Mouse (Mus musculus): ENCODE results near the gene Fh1.

Fh1 gene

DNA sequence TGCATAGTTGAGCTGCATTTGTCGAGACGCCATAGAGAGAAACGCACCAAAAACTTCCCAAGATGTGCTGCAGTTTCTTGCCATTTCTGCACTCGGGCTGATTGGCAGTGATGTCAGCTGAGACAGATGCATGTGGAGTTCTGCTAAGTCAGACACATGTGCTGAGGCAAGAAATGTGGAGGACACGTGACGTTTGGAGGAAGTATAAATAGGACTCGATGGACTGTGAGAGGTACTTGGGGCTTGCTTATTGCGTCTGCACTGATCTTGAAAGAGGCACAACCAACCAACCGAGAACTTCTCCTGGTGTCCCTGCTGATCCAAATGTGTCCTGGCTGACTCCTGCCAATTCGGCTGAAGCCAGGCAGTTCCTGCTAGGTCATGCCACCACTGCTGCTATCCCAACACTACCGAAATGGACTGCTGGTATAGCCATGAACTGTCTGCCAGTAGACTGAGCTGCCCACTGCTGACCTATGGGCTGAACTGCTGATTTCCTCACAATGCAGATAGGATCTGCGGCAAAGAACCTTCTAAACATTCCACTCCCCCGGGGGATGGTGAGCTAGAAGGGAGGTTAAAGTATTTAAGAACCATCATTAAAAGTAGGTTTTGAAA, 5.5 kb downstream of the Fh1 start, which contains the start of gene Kmo:
TSS of gene Kmo (plus strand) at position 568 of the 618 bp plus-strand sequence.
- DNase-seq, result no peak

DNA sequence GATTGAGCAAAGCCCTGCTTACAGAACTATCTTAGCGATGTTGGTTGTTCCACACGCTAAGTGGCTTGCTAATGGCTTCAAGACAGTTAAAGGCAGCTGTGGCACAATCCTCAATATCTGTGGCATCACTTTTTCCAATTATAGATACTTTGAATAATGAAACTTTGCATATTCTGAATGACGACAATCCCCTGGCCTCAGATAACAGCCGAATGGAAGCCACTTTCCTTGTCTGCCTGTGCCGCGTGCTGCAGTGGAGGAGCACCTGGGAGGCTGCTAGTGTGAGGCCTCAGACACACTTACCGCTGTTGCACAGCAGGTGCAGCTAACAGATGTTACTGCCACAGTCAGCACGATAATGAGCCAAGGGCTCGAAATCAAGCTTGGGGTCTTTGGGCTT, 10.4 kb downstream of the Fh1 start:
- DNase-seq, result no peak

DNA sequence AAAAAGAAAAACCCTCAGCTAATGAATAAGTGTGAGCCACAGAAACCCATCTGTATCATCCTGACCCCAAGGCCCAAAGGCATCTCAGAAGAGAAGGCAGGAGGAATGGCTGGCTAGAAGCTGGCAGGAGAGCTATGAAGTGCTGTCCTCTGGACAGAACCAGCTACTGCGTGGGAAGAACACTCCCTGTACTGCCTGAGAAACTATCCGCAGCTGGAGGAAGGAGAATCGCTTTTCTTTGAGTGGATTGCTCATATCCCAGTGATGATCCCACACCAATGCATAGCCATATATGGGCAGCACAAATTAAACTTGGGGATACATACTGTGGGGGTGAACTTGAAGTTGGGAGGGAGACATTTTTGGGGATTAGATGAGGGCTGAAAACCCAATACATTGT, 16.7 kb downstream of the Fh1 start:
- DNase-seq, result no peak

DNA sequence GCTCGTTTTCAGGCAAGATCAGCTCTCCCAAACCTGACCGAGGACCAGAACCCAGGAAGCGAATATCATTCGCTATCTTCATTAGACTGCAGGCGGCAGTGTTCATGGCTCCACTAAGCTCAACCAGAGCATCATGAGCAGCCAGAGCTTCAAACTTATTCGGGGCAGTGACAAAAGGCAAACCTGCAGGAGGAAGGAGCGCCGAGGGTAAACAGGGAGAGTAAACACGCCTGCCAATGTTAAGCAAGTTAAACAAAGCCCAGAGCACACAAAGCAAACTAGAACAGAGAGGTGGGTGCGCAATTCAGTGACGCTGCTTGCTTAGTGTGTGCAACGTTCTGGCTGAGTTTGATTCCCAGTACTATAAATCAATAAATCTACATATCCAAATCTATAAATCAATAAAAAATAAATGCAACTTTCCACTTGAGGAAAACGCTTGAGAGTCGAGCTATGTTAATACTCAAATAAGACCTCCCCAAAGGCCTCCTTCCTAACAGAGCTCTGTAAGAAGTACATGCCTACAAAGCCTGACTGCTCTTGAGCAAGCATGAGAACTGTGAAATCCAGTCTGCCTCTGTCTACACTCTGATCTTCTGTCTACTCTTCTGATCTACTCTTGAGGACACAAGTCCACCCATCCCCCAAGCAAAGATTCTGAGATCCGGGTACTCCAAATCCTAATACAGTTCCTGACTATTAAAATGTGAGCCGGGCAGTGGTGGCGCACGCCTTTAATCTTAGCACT, 17.4 kb downstream of the Fh1 start:
- no peak for DNase-seq

GRCm38 (mm10) chr1:175607308-175607707, 18.1 kb downstream of the Fh1 start:
- no peak for DNase-seq

- DNase-seq, result no peak
Observed at GRCm38 (mm10) chr1:175603390-175603789, 22.0 kb downstream of the Fh1 start.

- DNase-seq, result no peak
Observed at GRCm38 (mm10) chr1:175602231-175602630, 23.2 kb downstream of the Fh1 start.

DNA sequence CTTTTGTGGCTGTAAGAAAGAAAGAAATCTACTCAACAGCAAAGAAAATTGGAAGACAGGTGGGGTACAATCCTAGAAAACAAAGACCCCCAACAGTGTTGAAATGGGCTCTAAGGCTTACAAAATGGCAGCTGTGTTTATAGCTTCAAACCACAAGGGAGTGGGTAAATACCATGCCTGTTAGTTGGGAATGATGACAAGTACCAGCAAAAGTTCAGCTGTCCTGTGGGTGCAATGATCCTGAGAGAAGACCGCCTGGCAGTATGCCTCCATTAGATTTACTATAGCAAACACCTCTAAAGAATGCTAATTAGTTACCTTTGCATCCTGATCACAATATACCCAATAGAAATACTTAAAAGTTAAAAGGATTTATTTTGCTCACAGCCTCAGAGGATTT, 32.6 kb downstream of the Fh1 start:
- no peak for DNase-seq

- no peak for DNase-seq
Observed at GRCm38 (mm10) chr1:175586656-175587055, 38.8 kb downstream of the Fh1 start.

DNA sequence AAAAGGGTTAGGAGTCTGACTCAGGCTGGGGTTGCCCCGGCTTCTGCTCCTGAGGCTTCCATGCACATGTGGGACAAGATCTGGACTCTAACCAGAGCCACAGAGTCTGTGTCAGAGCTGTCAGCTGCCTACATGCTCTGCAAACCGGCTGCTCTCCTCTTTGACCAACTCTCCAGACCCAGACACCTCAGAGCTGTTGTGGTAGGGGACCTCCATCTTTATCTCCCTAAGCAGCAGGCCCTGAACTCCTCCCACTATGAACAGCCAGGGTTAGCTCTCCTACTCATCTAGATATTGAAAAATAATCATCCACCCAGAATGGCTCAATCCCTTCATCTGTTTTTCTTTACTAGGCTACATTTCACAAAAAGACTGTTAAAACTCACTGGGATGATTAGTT, 40.2 kb downstream of the Fh1 start:
- no peak for DNase-seq

DNA sequence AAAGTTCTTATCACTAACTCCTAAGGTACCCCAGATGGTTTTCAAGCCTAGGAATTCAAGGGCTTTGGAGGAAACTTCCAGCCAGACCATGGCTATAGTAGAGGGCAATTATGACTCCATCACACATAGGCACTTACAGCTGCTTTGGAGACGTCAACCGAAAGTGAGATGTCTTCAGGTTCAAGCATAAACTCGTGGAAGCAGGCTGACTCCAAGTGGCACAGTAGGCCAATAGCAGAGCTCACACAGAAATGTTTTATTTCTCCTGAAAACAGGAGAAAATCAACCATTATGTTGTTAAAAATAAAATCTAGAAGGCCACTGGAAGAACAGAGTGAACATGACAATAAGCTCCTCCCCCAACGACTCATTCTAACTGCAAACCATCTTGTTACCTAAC, 42.6 kb downstream of the Fh1 start:
- DNase-seq, result no peak

GRCm38 (mm10) chr1:175580346-175580745, 45.1 kb downstream of the Fh1 start:
- DNase-seq, result no peak

DNA sequence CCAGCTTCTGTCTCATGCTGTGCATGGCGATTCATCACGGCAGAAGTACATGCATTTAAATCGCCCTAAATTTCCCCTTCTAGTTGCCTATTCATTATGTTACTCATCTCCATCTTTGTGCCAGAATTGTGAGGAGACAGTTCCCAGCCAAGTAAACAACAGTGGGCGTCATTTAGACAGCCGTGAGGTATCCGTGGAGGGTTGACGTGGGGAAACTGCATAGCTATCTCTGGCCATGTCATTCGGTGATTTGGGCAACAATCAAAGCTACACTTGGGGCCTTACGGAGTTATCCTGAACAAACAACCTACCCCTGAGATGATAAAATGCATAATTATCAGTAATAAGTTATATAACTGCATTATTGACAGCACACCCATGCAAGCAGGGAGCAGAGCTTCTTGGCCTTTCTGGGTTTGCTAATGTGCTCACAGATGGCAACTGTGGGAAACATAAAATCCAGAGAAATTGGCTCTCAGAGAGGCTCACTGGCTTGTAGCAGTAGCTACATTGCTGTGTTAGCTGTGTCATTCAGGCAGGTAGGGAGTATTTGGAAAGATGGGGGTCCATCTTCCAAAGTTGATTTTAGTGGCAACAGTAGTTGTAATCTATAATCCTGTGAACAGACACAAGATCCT, 45.7 kb downstream of the Fh1 start:
- no peak for DNase-seq

- DNase-seq, result peak; percentile 26
Observed at GRCm38 (mm10) chr1:175578425-175579096, 46.9 kb downstream of the Fh1 start.

DNA sequence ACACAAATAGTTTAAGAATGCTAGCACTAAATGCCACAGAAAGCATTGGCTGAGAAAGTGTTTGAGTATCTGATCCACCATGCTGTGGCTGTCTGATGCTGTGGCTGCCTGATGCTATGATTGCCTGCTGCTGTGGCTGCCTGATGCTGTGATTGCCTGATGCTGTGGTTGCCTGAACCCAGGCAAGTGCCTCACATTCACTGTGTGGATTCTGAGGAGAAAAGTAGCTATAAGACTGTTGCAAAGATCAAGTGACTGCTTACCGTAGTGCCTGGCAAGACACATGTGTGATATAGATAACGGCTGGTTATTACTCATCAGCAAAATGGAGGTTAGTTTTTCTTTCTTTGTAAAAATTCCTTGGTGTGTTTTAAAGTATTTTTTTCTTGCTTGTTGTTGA, 51.3 kb downstream of the Fh1 start:
- no peak for DNase-seq

DNA sequence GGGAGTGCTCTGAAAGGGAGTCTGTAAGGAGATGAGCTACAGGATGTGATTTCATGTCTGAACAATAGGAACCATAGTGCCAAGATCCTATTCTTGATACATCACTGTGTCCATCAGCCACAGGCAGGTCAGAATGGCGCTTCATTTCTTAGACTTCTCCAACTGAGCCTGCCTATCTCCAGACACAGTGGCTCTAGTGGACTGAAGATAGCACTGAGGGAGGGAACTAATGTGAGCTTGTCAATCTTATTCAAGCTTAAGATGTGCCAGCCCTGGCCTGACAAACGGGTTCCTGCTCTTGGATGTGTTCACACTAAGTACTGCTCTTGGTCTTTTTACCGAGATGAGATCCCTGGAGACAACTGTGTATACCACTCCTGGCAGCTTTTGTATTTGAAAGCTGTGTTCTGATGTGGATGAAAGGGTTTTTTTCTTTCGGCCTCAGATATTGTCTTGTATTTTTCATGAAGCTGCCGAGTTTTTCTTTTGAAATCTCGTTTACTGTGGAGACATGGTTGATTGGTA, 59.8 kb downstream of the Fh1 start:
- DNase-seq, result no peak

DNA sequence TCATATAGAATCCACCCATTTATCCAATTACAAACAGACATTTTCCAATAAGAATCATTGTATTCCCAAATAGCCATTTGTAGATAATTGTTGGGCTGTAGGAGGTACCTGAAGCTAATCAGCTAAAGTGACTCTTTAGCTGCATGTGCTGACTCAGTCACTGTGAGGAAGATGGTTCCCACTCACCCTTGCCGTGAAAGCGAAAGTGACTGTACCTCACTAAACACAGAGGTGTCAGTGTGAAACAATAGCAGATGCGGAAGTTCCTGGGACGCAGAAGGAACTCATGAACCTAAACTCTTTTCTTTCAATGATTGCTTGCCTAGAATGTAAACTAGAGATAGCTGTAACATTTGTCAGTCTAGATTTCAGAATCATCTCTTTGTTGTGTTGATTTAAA, 61.1 kb downstream of the Fh1 start:
- DNase-seq, result no peak

- no peak for DNase-seq
Observed at GRCm38 (mm10) chr1:175562379-175562778, 63.1 kb downstream of the Fh1 start.

DNA sequence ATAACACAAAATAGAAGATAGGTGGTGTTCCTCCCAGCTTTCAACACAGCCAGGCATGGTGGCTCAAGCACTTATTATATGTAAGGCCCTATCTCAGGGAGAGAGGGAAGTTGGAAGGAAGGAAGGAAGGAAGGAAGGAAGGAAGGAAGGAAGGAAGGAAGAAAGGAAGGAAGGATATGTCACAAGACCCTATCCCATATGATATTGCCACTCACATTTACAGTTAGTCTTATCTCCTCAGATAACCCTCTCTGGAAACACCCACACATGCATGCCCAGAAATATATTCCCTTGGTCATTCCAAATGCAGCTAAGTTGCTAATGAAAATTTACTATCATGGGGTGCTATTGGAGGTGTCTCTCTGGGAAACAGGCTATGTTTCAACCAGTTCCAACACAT, 63.6 kb downstream of the Fh1 start:
- DNase-seq, result no peak

DNA sequence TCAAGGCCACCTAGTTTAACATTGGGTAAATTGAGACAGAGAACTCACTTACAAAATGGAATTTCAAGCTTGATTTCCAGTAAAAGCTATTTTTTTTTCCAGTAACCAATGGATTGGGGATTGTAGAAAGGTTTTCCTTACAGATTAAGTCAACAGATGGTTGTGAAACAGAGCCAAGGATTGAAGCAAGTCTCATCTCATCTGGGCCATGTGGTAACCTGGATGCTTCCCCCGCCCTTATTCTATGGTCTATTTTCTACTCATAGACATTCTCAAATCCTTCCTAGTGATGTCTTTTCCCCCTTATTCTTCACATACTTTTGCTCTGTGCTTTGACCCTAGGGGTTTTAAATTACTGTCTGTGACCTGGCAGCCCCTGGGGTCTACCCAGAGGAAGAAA, 70.8 kb downstream of the Fh1 start:
- DNase-seq, result no peak

DNA sequence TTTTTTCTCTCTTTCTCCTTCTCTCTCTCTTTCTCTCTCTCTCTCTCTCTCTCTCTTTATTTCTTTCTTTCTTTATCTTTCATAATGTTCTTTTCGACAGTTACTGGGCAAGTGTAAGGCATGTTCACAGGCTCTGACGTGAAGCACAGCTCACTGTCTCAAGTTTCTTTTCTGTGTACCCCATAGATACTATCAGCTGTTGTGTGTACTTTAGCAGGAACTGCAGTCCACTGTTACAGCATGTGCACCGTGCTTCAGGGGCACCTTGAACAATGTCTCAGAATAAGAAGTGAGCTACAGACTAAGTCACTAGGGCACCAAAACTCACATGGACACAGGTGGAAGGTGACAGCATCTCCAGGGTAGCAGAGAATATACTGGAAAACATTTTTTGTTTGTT, 73.0 kb downstream of the Fh1 start:
- DNase-seq, result no peak

DNA sequence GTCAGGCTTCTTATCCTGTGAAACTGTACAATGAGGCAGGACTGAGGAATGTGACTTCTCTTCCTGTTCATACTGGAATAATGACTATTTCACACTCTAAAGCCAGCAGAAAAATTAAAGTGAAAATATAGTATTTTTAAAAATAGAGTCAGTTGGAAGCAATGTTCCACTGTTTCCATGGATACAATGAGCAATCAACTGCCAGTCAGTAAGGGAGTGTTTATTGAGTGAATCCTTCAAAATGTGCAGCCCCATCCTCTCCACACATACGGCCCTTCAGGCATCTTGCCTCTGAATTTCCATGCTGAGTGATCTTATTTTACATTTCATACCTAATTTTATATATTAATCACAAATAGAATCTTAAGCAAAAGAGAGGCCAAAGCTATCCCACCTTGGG, 74.8 kb downstream of the Fh1 start:
- no peak for DNase-seq

Data from kidney, adult 9 months (tissue).